Comparison of ENCODE assay signal across 14 mouse cellular contexts in genomic region chr1:132696232-132696631, GRCm38 (mm10). TPM values are rescaled to one million over a fixed set of nuclear protein-coding genes. Genes with fewer than 3 reads are reported as not detected.
DNase-seq lines count a peak whose midpoint lies in the region; ATAC-seq and TF ChIP-seq lines count a peak whose summit lies in the region.
"Had no signal": no experiment of that assay in that cellular context is flagged by ENCODE, and none has a peak within 500 bp of the region (broad histone marks: within the 10 kb centered on the region; RNA-seq: fewer than 3 reads in every experiment).

No protein-coding gene starts in this region.

- peaks cover 23% of the 10 kb centered on the region for H3K27me3 ChIP-seq in G1E (ENCODE audit: insufficient read depth, low read length)
- no peaks in the 10 kb centered on the region for H3K27me3 ChIP-seq in hindbrain, embryonic 10.5 days (ENCODE audit: insufficient read depth, poor library complexity, severe bottlenecking)
- no peaks in the 10 kb centered on the region for H3K27me3 ChIP-seq in midbrain, embryonic 14.5 days (ENCODE audit: control insufficient read depth, insufficient read depth, low read length)
- H3K27me3 ChIP-seq: heart, embryonic 12.5 days had no signal

- no peaks in the 10 kb centered on the region for H3K4me1 ChIP-seq in G1E (ENCODE audit: insufficient read depth, low read depth, low read length)
- H3K4me1 ChIP-seq in hindbrain, embryonic 10.5 days (replicated peaks): peaks cover 51% of the 10 kb centered on the region
- peaks cover 41% of the 10 kb centered on the region for H3K4me1 ChIP-seq in midbrain, embryonic 14.5 days (ENCODE audit: control insufficient read depth, insufficient read depth, low read length)
- H3K4me1 ChIP-seq: heart, embryonic 12.5 days had no signal

- peak; percentile 3; the same call in 1 of the 2 replicates for TF ChIP-seq CTCF in G1E (IDR thresholded peaks at IDR 0.05; ENCODE audit: low read depth, low read length)

- no peaks in the 10 kb centered on the region for H3K9me3 ChIP-seq in G1E (replicated peaks)
- no peaks in the 10 kb centered on the region for H3K9me3 ChIP-seq in hindbrain, embryonic 10.5 days
- no peaks in the 10 kb centered on the region for H3K9me3 ChIP-seq in midbrain, embryonic 14.5 days (ENCODE audit: control insufficient read depth, low read length)
- H3K9me3 ChIP-seq: heart, embryonic 12.5 days; limb, embryonic 12.5 days had no signal

- 13% methylated on average over 2 of the region's 2 CpGs for WGBS in hindbrain, embryonic 10.5 days
- 6% methylated on average over 2 of the region's 2 CpGs for WGBS in midbrain, embryonic 14.5 days

- peak overlapping the region; percentile 7; the same call in 1 of the 2 replicates for H3K4me2 ChIP-seq in midbrain, embryonic 14.5 days (ENCODE audit: low read length)
- H3K4me2 ChIP-seq: heart, embryonic 12.5 days; limb, embryonic 12.5 days had no signal

- no peak overlapping the region for H3K9ac ChIP-seq in midbrain, embryonic 14.5 days (replicated peaks; ENCODE audit: low read length)
- H3K9ac ChIP-seq: heart, embryonic 12.5 days; limb, embryonic 12.5 days had no signal

- DNase-seq in G1E (ENCODE audit: low spot score) (no peak), liver (no peak)
- peak; percentile 45 for DNase-seq in embryo, embryonic 9.5 days (ENCODE audit: extremely low spot score)
- DNase-seq in hindbrain, embryonic 10.5 days (ENCODE audit: low spot score): peak; percentile 57
- DNase-seq in midbrain, embryonic 14.5 days: peak; percentile 83
- DNase-seq in frontal cortex, postnatal 10 days (ENCODE audit: low spot score in 2 of 2): no peak
- DNase-seq in adrenal gland, postnatal 4 days (ENCODE audit: low spot score in 2 of 2): no peak
- DNase-seq in right cerebral cortex, postnatal 36 days (ENCODE audit: low spot score in 2 of 2): no peak
- DNase-seq: adrenal gland, postnatal 36 days; thymus, postnatal 36 days had no signal

- H3K4me3 ChIP-seq in G1E (ENCODE audit: low read depth, low read length): no peak overlapping the region
- no peak overlapping the region for H3K4me3 ChIP-seq in hindbrain, embryonic 10.5 days
- H3K4me3 ChIP-seq in midbrain, embryonic 14.5 days (replicated peaks; ENCODE audit: low read depth, low read length): no peak overlapping the region
- H3K4me3 ChIP-seq: heart, embryonic 12.5 days; limb, embryonic 12.5 days had no signal

- H3K36me3 ChIP-seq in G1E (replicated peaks): no peaks in the 10 kb centered on the region
- H3K36me3 ChIP-seq in hindbrain, embryonic 10.5 days: no peaks in the 10 kb centered on the region; the same call in 1 of the 2 replicates
- H3K36me3 ChIP-seq in midbrain, embryonic 14.5 days (ENCODE audit: control insufficient read depth, insufficient read depth, low read length): no peaks in the 10 kb centered on the region
- H3K36me3 ChIP-seq: heart, embryonic 12.5 days; limb, embryonic 12.5 days had no signal

- ATAC-seq in G1E (ENCODE audit: extremely low read depth, insufficient number of reproducible peaks, low FRiP score, poor library complexity, severe bottlenecking): no peak
- ATAC-seq in midbrain, embryonic 14.5 days (ENCODE audit: low FRiP score, low TSS enrichment): peak; percentile 76; the same call in 1 of the 2 replicates
- ATAC-seq: Patski had no signal

- peak overlapping the region; percentile 86 for H3K27ac ChIP-seq in hindbrain, embryonic 10.5 days
- peak overlapping the region; percentile 79 for H3K27ac ChIP-seq in midbrain, embryonic 14.5 days (replicated peaks; ENCODE audit: low read depth, low read length)
- H3K27ac ChIP-seq: limb, embryonic 12.5 days had no signal

RNA-seq across cellular contexts. Expression of gene Nfasc, which starts 45.4 kb away (rescaled TPM):
- total RNA-seq in G1E (2014; fragmentation: Nextera tagmentation) (not detected in 2 replicates), G1E (2017) (0.22 and 0.52 TPM in 2 replicates)
- not detected in 2 replicates for polyA plus RNA-seq in G1E (2012)
- 22.9 and 39.2 TPM in 2 replicates for polyA plus RNA-seq in hindbrain, embryonic 10.5 days (2016; fragmentation: Nextera tagmentation; extraction: Ambion mirVana)
- 37.8 and 48.6 TPM in 2 replicates for polyA plus RNA-seq in midbrain, embryonic 14.5 days (2014; fragmentation: Nextera tagmentation; extraction: Ambion mirVana)
- total RNA-seq in adrenal gland, postnatal 4 days (2021): 10 to 100 TPM; 12.5 to 13.0 TPM
- polyA plus RNA-seq: C2C12, Patski had no signal

Comparison
In these comparisons a context has a peak if more than half of its experiments do, and no peak if none do; other contexts are left out.
1. DNase-seq: peak in embryo, embryonic 9.5 days (single experiment), hindbrain, embryonic 10.5 days (single experiment) and midbrain, embryonic 14.5 days (single experiment); none in G1E (single experiment), frontal cortex, postnatal 10 days (0 of 2), adrenal gland, postnatal 4 days (0 of 2), right cerebral cortex, postnatal 36 days (0 of 2) and liver (single experiment).
2. RNA of gene Nfasc, which starts 45.4 kb away (polyA plus RNA-seq): 37.8 to 48.6 TPM in midbrain, embryonic 14.5 days and 22.9 to 39.2 TPM in hindbrain, embryonic 10.5 days; not detected in G1E; every median in the first group is over 10 times any median in the second.